Mouse (Mus musculus) hindbrain, postnatal 0 days (tissue): ENCODE data around the gene Arhgef17. TPM values are rescaled to one million over a fixed set of nuclear protein-coding genes. Genes with fewer than 3 reads are reported as not detected.

Experiments used
- ATAC-seq: fragments of 200-750 bp; cut with Nextera tagmentation; 2 replicates; pipeline ENCODE4 v1.8.0; 2017; ENCODE audit warnings: mild to moderate bottlenecking, moderate TSS enrichment, moderate library complexity
- DNase-seq: peaks from one replicate; pipeline ENCODE4 v3.0.0-alpha.2; 2015; ENCODE audit warnings: low spot score
- H3K27ac ChIP-seq: fragments of 300-500 bp; sonication (generic); 2 replicates; pipeline ENCODE4 v1.5.1; 2014; ENCODE audit warnings: mild to moderate bottlenecking
- H3K27me3 ChIP-seq: fragments of 300-500 bp; sonication (generic); 2 replicates; pipeline ENCODE4 v1.6.1; 2014; ENCODE audit warnings: low read length, mixed read lengths; ENCODE audit not compliant: insufficient read depth
- H3K36me3 ChIP-seq: fragments of 300-500 bp; sonication (generic); 2 replicates; pipeline ENCODE4 v1.6.1; 2014; ENCODE audit warnings: low read length, mixed read lengths; ENCODE audit not compliant: insufficient read depth
- H3K4me1 ChIP-seq: fragments of 300-500 bp; sonication (generic); 2 replicates; pipeline ENCODE4 v1.6.1; 2014; ENCODE audit warnings: antibody characterized with exemption, low read length, mixed read lengths; ENCODE audit not compliant: insufficient read depth
- H3K4me2 ChIP-seq: fragments of 300-500 bp; sonication (generic); 2 replicates; pipeline ENCODE4 v1.6.1; 2014; ENCODE audit warnings: low read depth, mild to moderate bottlenecking, low read length, moderate library complexity, mixed read lengths
- H3K4me3 ChIP-seq: fragments of 300-500 bp; sonication (generic); 2 replicates; pipeline ENCODE4 v1.5.1; 2014; ENCODE audit warnings: low read length
- H3K9ac ChIP-seq: fragments of 300-500 bp; sonication (generic); replicated peaks from 2 replicates; pipeline ENCODE4 v1.6.1; 2014; ENCODE audit warnings: mild to moderate bottlenecking, low read length, moderate library complexity, mixed read lengths
- H3K9me3 ChIP-seq: fragments of 300-500 bp; sonication (generic); 2 replicates; pipeline ENCODE4 v1.6.1; 2016; ENCODE audit warnings: low read length, mixed read lengths
- CTCF ChIP-seq: IDR thresholded peaks from 2 replicates; pipeline ENCODE4 v1.5.1; 2016; ENCODE audit warnings: antibody characterized with exemption, control low read depth, low read depth
- WGBS: fragments of 180-500 bp; shearing (Covaris S2); extraction: QIAGEN DNeasy Blood & Tissue Kit; methylation state at CpG from one replicate; pipeline ENCODE4 v1.1.7; 2014; 5-methylcytosine and 5-hydroxymethylcytosine counted together
- polyA plus RNA-seq: library from polyadenylated mRNA; unstranded; fragments of >200 nt; fragmentation: Nextera tagmentation; extraction: Ambion mirVana; gene quantifications from 2 replicates; pipeline ENCODE4 v1.2.1, GENCODE M21; 2015
- total RNA-seq: library from RNA; depleted of rRNA; stranded (reverse); fragments of >200 nt; gene quantifications from 2 replicates; pipeline ENCODE4 v1.2.3, GENCODE M21; 2014

Gene Arhgef17
- total and polyA plus RNA-seq, 2 experiments from 2014 or later, result 10.1 to 72.3 TPM

- Histone ChIP-seq H3K9me3 (no peaks in the 10 kb centered on the region), H3K27ac (0 out of 2 replicates have a peak overlapping the region, but pooled peaks have one; percentile 32), H3K4me3 (no peak overlapping the region), H3K9ac (no peak overlapping the region), H3K36me3 (no peaks in the 10 kb centered on the region), H3K4me2 (no peak overlapping the region), H3K27me3 (no peaks in the 10 kb centered on the region), H3K4me1 (peaks cover 13% of the 10 kb centered on the region; the same call in 1 of the 2 replicates)
- DNase-seq (no peak), ATAC-seq (peak; percentile 8; the same call in 1 of the 2 replicates)
- WGBS, result 36% methylated on average over 2 of the region's 2 CpGs
- no peak for TF ChIP-seq CTCF
Measured at GRCm38 (mm10) chr7:100944306-100944705, 12.4 kb upstream of the Arhgef17 start.

GRCm38 (mm10) chr7:100942789-100943615 is 11.1 kb upstream of the Arhgef17 start:
- Histone ChIP-seq H3K4me3 (no peak overlapping the region), H3K27ac (peak overlapping the region; percentile 27; the same call in 1 of the 2 replicates), H3K4me1 (peaks cover 13% of the 10 kb centered on the region; the same call in 1 of the 2 replicates), H3K4me2 (0 out of 2 replicates have a peak overlapping the region, but pooled peaks have one; percentile 5), H3K36me3 (no peaks in the 10 kb centered on the region), H3K9ac (no peak overlapping the region), H3K9me3 (no peaks in the 10 kb centered on the region), H3K27me3 (no peaks in the 10 kb centered on the region)
- DNase-seq (peak; percentile 85), ATAC-seq (peak; percentile 73)
- TF ChIP-seq CTCF, result peak; percentile 89
- WGBS, result 29% methylated on average over 12 of the region's 12 CpGs

- no peaks in the 10 kb centered on the region for H3K27me3 ChIP-seq
- peaks cover 13% of the 10 kb centered on the region; the same call in 1 of the 2 replicates for H3K4me1 ChIP-seq
- DNase-seq (no peak), ATAC-seq (no peak)
- H3K9ac ChIP-seq, result no peak overlapping the region
- H3K9me3 ChIP-seq, result no peaks in the 10 kb centered on the region
- no peaks in the 10 kb centered on the region for H3K36me3 ChIP-seq
- H3K4me3 ChIP-seq, result no peak overlapping the region
- TF ChIP-seq CTCF, result peak; percentile 43
- H3K27ac ChIP-seq, result no peak overlapping the region
- no peak overlapping the region for H3K4me2 ChIP-seq
- 51% methylated on average over 5 of the region's 5 CpGs for WGBS
Measured at GRCm38 (mm10) chr7:100941169-100941568, 9.3 kb upstream of the Arhgef17 start.

GRCm38 (mm10) chr7:100938106-100938505 is 6.2 kb upstream of the Arhgef17 start:
- no peak for TF ChIP-seq CTCF

GRCm38 (mm10) chr7:100937481-100937880 is 5.6 kb upstream of the Arhgef17 start:
- DNase-seq, result no peak
- Histone ChIP-seq H3K9me3 (no peaks in the 10 kb centered on the region), H3K36me3 (no peaks in the 10 kb centered on the region), H3K27ac (no peak overlapping the region), H3K9ac (no peak overlapping the region), H3K4me2 (no peak overlapping the region), H3K4me1 (no peaks in the 10 kb centered on the region), H3K27me3 (peaks cover 6% of the 10 kb centered on the region), H3K4me3 (no peak overlapping the region)
- TF ChIP-seq CTCF, result no peak
- no peak for ATAC-seq
- WGBS, result 83% methylated on average over 3 of the region's 3 CpGs

More at GRCm38 (mm10) chr7:100938106-100938505, 6.2 kb upstream of the Arhgef17 start:
- Histone ChIP-seq H3K27me3 (peaks cover 5% of the 10 kb centered on the region; the same call in 1 of the 2 replicates), H3K4me3 (no peak overlapping the region), H3K9me3 (no peaks in the 10 kb centered on the region), H3K27ac (no peak overlapping the region), H3K4me2 (no peak overlapping the region), H3K9ac (no peak overlapping the region), H3K36me3 (no peaks in the 10 kb centered on the region), H3K4me1 (no peaks in the 10 kb centered on the region)
- ATAC-seq (0 out of 2 replicates have a peak, but pooled peaks have one; percentile 19), DNase-seq (peak; percentile 68)
- WGBS, result 65% methylated on average over 16 of the region's 16 CpGs

GRCm38 (mm10) chr7:100933520-100933919 is 1.6 kb upstream of the Arhgef17 start:
- DNase-seq (no peak), ATAC-seq (no peak)
- H3K9ac ChIP-seq, result no peak overlapping the region
- no peaks in the 10 kb centered on the region for H3K9me3 ChIP-seq
- no peak overlapping the region for H3K4me2 ChIP-seq
- TF ChIP-seq CTCF, result no peak
- peaks cover 10% of the 10 kb centered on the region for H3K27me3 ChIP-seq
- no peak overlapping the region for H3K4me3 ChIP-seq
- no peaks in the 10 kb centered on the region for H3K36me3 ChIP-seq
- H3K27ac ChIP-seq, result no peak overlapping the region
- no peaks in the 10 kb centered on the region for H3K4me1 ChIP-seq
